9 mouse cellular contexts compared by ENCODE assay signal in the genomic region with DNA sequence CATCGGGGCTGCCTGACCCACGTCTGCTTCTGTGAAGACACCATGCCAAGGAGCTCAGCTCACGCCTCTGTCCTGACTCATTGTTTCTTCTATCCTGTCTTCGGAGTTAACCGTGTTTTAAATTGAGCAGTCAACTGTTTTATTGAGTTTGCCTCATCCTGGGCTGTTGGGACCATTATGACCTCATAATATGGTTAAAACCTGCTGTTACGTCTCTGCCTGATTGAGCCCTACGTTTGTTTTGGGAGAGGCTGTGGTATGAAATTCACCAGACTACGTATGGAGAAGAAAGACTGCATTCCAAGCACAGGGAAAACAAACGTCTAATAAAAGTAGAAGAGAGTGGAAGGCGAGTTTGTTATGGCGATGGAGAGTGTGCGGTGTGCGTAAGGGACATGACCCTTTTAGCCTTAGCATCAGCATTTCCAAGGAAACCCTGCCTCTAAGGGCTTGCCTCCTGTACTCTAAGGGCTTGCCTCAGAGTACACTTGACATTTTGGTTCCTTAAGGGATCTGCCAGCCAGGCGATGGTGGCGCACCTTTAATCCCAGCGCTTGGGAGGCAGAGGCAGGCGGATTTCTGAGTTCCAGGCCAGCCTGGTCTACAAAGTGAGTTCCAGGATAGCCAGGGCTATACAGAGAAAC. TPM values are rescaled to one million over a fixed set of nuclear protein-coding genes. Genes with fewer than 3 reads are reported as not detected.
DNase-seq lines count a peak whose midpoint lies in the region; ATAC-seq and TF ChIP-seq lines count a peak whose summit lies in the region.
"Had no signal": no experiment of that assay in that cellular context is flagged by ENCODE, and none has a peak within 500 bp of the region (broad histone marks: within the 10 kb centered on the region; RNA-seq: fewer than 3 reads in every experiment).

No protein-coding gene starts in this region.

- no peak for ATAC-seq in monocyte, adult 5-6 weeks (replicated peaks; ENCODE audit: insufficient number of reproducible peaks, low FRiP score, low TSS enrichment, poor library complexity, severe bottlenecking)

- no peaks in the 10 kb centered on the region for H3K9me3 ChIP-seq in MEL (replicated peaks; ENCODE audit: insufficient read depth, low read length)
- no peaks in the 10 kb centered on the region for H3K9me3 ChIP-seq in hindbrain, embryonic 10.5 days

- H3K27me3 ChIP-seq in MEL (ENCODE audit: control insufficient read depth in 1 of 2, insufficient read depth in 2 of 2, low read length in 2 of 2) = no peaks in the 10 kb centered on the region
- H3K27me3 ChIP-seq in hindbrain, embryonic 10.5 days (ENCODE audit: insufficient read depth, poor library complexity, severe bottlenecking) = no peaks in the 10 kb centered on the region
- H3K27me3 ChIP-seq: Patski had no signal

- peak overlapping the region; percentile 59 to 65 for H3K4me3 ChIP-seq in MEL (ENCODE audit: control insufficient read depth in 1 of 2, insufficient read depth in 1 of 2, low read depth in 2 of 2, low read length in 2 of 2)
- peak overlapping the region; percentile 95 for H3K4me3 ChIP-seq in hindbrain, embryonic 10.5 days

- no peak for TF ChIP-seq RAD21 in MEL (IDR thresholded peaks at IDR 0.05; ENCODE audit: low read depth, low read length)

- no peak for TF ChIP-seq EP300 in MEL (IDR thresholded peaks at IDR 0.05; ENCODE audit: low read depth in 1 of 2, low read length in 2 of 2)

- H3K9ac ChIP-seq in MEL (ENCODE audit: control insufficient read depth, low read depth, low read length, poor library complexity, severe bottlenecking) = peak overlapping the region; percentile 77

- WGBS in hindbrain, embryonic 10.5 days = 33% methylated on average over 17 of the region's 17 CpGs

- DNase-seq in heart, adult 8-10 months (ENCODE audit: low spot score) = peak; percentile 15
- DNase-seq in heart, postnatal 10 days = no peak
- no peak for DNase-seq in MEL (ENCODE audit: low read depth, low spot score)
- no peak for DNase-seq in hindbrain, embryonic 10.5 days (ENCODE audit: low spot score)
- peak; percentile 28 for DNase-seq in lung, postnatal 36 days
- DNase-seq in left cerebral cortex, postnatal 25 days (ENCODE audit: low spot score in 2 of 2) = no peak
- no peak for DNase-seq in right cerebral cortex, postnatal 25 days

- H3K4me1 ChIP-seq in MEL (ENCODE audit: control insufficient read depth in 1 of 2, insufficient read depth in 2 of 2, low read length in 2 of 2) = peaks cover 16 to 29% of the 10 kb centered on the region in 2 experiments
- H3K4me1 ChIP-seq in hindbrain, embryonic 10.5 days (replicated peaks) = peaks cover 35% of the 10 kb centered on the region

- peak overlapping the region; percentile 47 for H3K27ac ChIP-seq in MEL (ENCODE audit: control insufficient read depth, low read depth, low read length)
- peak overlapping the region; percentile 99 for H3K27ac ChIP-seq in hindbrain, embryonic 10.5 days

- peaks cover 2 to 30% of the 10 kb centered on the region in 2 experiments for H3K36me3 ChIP-seq in MEL (ENCODE audit: control insufficient read depth in 1 of 2, insufficient read depth in 2 of 2, low read length in 2 of 2)
- peaks cover 23% of the 10 kb centered on the region for H3K36me3 ChIP-seq in hindbrain, embryonic 10.5 days

- intact Hi-C loops in heart, postnatal 10 days (cut with DNase I) = no loop called here
- intact Hi-C loops in left cerebral cortex, postnatal 25 days (cut with DNase I) = no loop called here

- TF ChIP-seq POLR2A in MEL (IDR thresholded peaks at IDR 0.05; ENCODE audit: control insufficient read depth in 1 of 2, insufficient read depth in 1 of 2, low read depth in 1 of 2, low read length in 2 of 2, poor library complexity in 1 of 2) = peak in 1 of 2 experiments; percentile 78; a peak in 3 of 4 replicates

- peaks cover 36% of the 10 kb centered on the region for H3K79me2 ChIP-seq in MEL (ENCODE audit: control insufficient read depth, insufficient read depth, low read length, poor library complexity)

- no peak for TF ChIP-seq CTCF in MEL (IDR thresholded peaks at IDR 0.05 in 2 of 3, conservative IDR thresholded peaks at IDR 0.05 in 1 of 3; ENCODE audit: control insufficient read depth in 1 of 3, insufficient read depth in 1 of 3, low read depth in 2 of 3, low read length in 3 of 3, poor library complexity in 1 of 3, severe bottlenecking in 1 of 3)

TF ChIP-seq in MEL, 35 proteins besides CTCF, POLR2A, EP300 and RAD21:
- TF ChIP-seq MYC (IDR thresholded peaks at IDR 0.05; ENCODE audit: low read depth, low read length) = 0 out of 2 replicates have a peak, but pooled peaks have one; percentile 57
- peak; percentile 62; the same call in 1 of the 2 replicates for TF ChIP-seq MAX (IDR thresholded peaks at IDR 0.05; ENCODE audit: low read length)
- 0 out of 2 replicates have a peak, but pooled peaks have one; percentile 5 for TF ChIP-seq ELF1 (IDR thresholded peaks at IDR 0.05; ENCODE audit: low read depth, low read length)
- TF ChIP-seq ZKSCAN1 (IDR thresholded peaks at IDR 0.05; ENCODE audit: low read depth, low read length) = no peak
- TF ChIP-seq POLR2AphosphoS2 (IDR thresholded peaks at IDR 0.05; ENCODE audit: low read length) = peak; percentile 80; the same call in 1 of the 2 replicates
- TF ChIP-seq NELFE (IDR thresholded peaks at IDR 0.05; ENCODE audit: low read depth, low read length) = peak; percentile 58; the same call in 1 of the 2 replicates
- TF ChIP-seq ETS1 (IDR thresholded peaks at IDR 0.05; ENCODE audit: low read depth, low read length) = 0 out of 2 replicates have a peak, but pooled peaks have one; percentile 28
- peak; percentile 5; the same call in 1 of the 2 replicates for TF ChIP-seq ZMIZ1 (IDR thresholded peaks at IDR 0.05; ENCODE audit: low read depth, low read length)
- 0 out of 2 replicates have a peak, but pooled peaks have one; percentile 31 for TF ChIP-seq MYB (IDR thresholded peaks at IDR 0.05; ENCODE audit: low read depth, low read length)
- 0 out of 2 replicates have a peak, but pooled peaks have one; percentile 13 for TF ChIP-seq MXI1 (IDR thresholded peaks at IDR 0.05; ENCODE audit: low read depth, low read length)
- TF ChIP-seq POLR2AphosphoS5 (IDR thresholded peaks at IDR 0.05; ENCODE audit: borderline replicate concordance, low read depth, low read length) = no peak; the same call in 1 of the 2 replicates
- no peak for TF ChIP-seq MEF2A (IDR thresholded peaks at IDR 0.05; ENCODE audit: extremely low read depth, insufficient replicate concordance, low read depth, low read length, poor library complexity, severe bottlenecking)

RNA-seq across cellular contexts. Expression of gene Mgea5, which starts 0.4 kb away (rescaled TPM):
- 10 to 100 TPM; 70.7 to 85.5 (median 82.4) TPM for total RNA-seq in heart, adult 8-10 months (2022)
- 10 to 100 TPM; 73.6 to 77.1 TPM for total RNA-seq in heart, postnatal 10 days (2021)
- total RNA-seq in MEL (2012; rRNA removed) = 54.4 and 64.2 TPM in 2 replicates
- 10 to 100 TPM in 1 of 2 experiments, not detected in 1; 67.0 TPM for polyA plus RNA-seq in MEL (2012; ENCODE audit: insufficient read depth in 1 of 2, insufficient read length in 2 of 2, low read depth in 1 of 2, low replicate concordance in 2 of 2, missing spikeins in 1 of 2)
- polyA plus RNA-seq in hindbrain, embryonic 10.5 days (2016; fragmentation: Nextera tagmentation; extraction: Ambion mirVana) = 60.0 and 60.8 TPM in 2 replicates
- total RNA-seq in monocyte, adult 5-6 weeks (2017) = 301 to 380 TPM (median 322 TPM) in 3 replicates
- total RNA-seq in left cerebral cortex, postnatal 25 days (2021) = 100 to 1,000 TPM; 159 to 160 TPM

RNA-seq across cellular contexts. Expression of gene Kcnip2, which starts 31.8 kb away (rescaled TPM):
- total RNA-seq in heart, adult 8-10 months (2022) = 100 to 1,000 TPM; 173 to 231 (median 203) TPM
- 100 to 1,000 TPM; 121 to 139 TPM for total RNA-seq in heart, postnatal 10 days (2021)
- not detected in 2 replicates for total RNA-seq in MEL (2012; rRNA removed)
- polyA plus RNA-seq in MEL (2012; ENCODE audit: insufficient read depth in 1 of 2, insufficient read length in 2 of 2, low read depth in 1 of 2, low replicate concordance in 2 of 2, missing spikeins in 1 of 2) = under 1 TPM in 1 of 2 experiments, not detected in 1; 0.14 TPM
- 0.71 and 0.77 TPM in 2 replicates for polyA plus RNA-seq in hindbrain, embryonic 10.5 days (2016; fragmentation: Nextera tagmentation; extraction: Ambion mirVana)
- total RNA-seq in monocyte, adult 5-6 weeks (2017) = not detected in 3 replicates
- total RNA-seq in left cerebral cortex, postnatal 25 days (2021) = 100 to 1,000 TPM; 141 to 165 TPM

RNA-seq across cellular contexts. Expression of gene Npm3, which starts 34.7 kb away (rescaled TPM):
- total RNA-seq in heart, adult 8-10 months (2022) = 10 to 100 TPM; 11.5 to 16.0 (median 13.9) TPM
- 10 to 100 TPM; 17.7 to 19.7 TPM for total RNA-seq in heart, postnatal 10 days (2021)
- 417 and 426 TPM in 2 replicates for total RNA-seq in MEL (2012; rRNA removed)
- 100 to 1,000 TPM in 1 of 2 experiments, not detected in 1; 602 TPM for polyA plus RNA-seq in MEL (2012; ENCODE audit: insufficient read depth in 1 of 2, insufficient read length in 2 of 2, low read depth in 1 of 2, low replicate concordance in 2 of 2, missing spikeins in 1 of 2)
- 9.2 and 10.2 TPM in 2 replicates for polyA plus RNA-seq in hindbrain, embryonic 10.5 days (2016; fragmentation: Nextera tagmentation; extraction: Ambion mirVana)
- total RNA-seq in monocyte, adult 5-6 weeks (2017) = 33.8 to 73.5 TPM (median 54.3 TPM) in 3 replicates
- total RNA-seq in left cerebral cortex, postnatal 25 days (2021) = 1 to 10 TPM; 7.1 to 7.4 TPM

RNA-seq across cellular contexts. Expression of gene Fgf8, which starts 41.3 kb away (rescaled TPM):
- total RNA-seq in heart, adult 8-10 months (2022) = not detected
- total RNA-seq in heart, postnatal 10 days (2021) = not detected
- not detected in 2 replicates for total RNA-seq in MEL (2012; rRNA removed)
- not detected for polyA plus RNA-seq in MEL (2012; ENCODE audit: insufficient read depth in 1 of 2, insufficient read length in 2 of 2, low read depth in 1 of 2, low replicate concordance in 2 of 2, missing spikeins in 1 of 2)
- 3.4 and 10.0 TPM in 2 replicates for polyA plus RNA-seq in hindbrain, embryonic 10.5 days (2016; fragmentation: Nextera tagmentation; extraction: Ambion mirVana)
- total RNA-seq in monocyte, adult 5-6 weeks (2017) = not detected in 3 replicates
- not detected for total RNA-seq in left cerebral cortex, postnatal 25 days (2021)

Comparison
In these comparisons a context has a peak if more than half of its experiments do, and no peak if none do; other contexts are left out.
1. DNase-seq: peak in heart, adult 8-10 months (single experiment) and lung, postnatal 36 days (single experiment); none in heart, postnatal 10 days (0 of 2), MEL (single experiment), hindbrain, embryonic 10.5 days (single experiment), left cerebral cortex, postnatal 25 days (0 of 2) and right cerebral cortex, postnatal 25 days (single experiment).
2. RNA of gene Kcnip2, which starts 31.8 kb away (total RNA-seq): 173 to 231 TPM in heart, adult 8-10 months, 141 to 165 TPM in left cerebral cortex, postnatal 25 days and 121 to 139 TPM in heart, postnatal 10 days; not detected in MEL and not detected in monocyte, adult 5-6 weeks; every median in the first group is over 100 times any median in the second.